Mouse (Mus musculus) spleen, adult 2 months (tissue): Measurements from ENCODE around the gene Tmem120a. TPM values are rescaled to one million over a fixed set of nuclear protein-coding genes. Genes with fewer than 3 reads are reported as not detected.

Source experiments
- DNase-seq, 2 experiments: peaks; one replicate each; pipeline versions ENCODE4 v3.0.0 to v3.0.0-alpha.2; 2012 to 2021; ENCODE audit warnings: low spot score in 2 of 2, low read depth in 1 of 2
- H3K27ac ChIP-seq: fragments of 200-500 bp; 2 replicates; pipeline ENCODE4 v1.5.1; 2012; ENCODE audit warnings: low read length, inconsistent platforms; ENCODE audit not compliant: insufficient read depth
- H3K27me3 ChIP-seq: fragments of 200-500 bp; 2 replicates; pipeline ENCODE4 v1.6.1; 2012; ENCODE audit warnings: mild to moderate bottlenecking, moderate library complexity, low read length, inconsistent platforms; ENCODE audit not compliant: control insufficient read depth, insufficient read depth
- H3K36me3 ChIP-seq: fragments of 200-500 bp; 2 replicates; pipeline ENCODE4 v1.6.1; 2012; ENCODE audit warnings: mild to moderate bottlenecking, low read length, inconsistent platforms; ENCODE audit not compliant: control insufficient read depth, insufficient read depth
- H3K4me1 ChIP-seq: fragments of 200-500 bp; 2 replicates; pipeline ENCODE4 v1.6.1; 2011; ENCODE audit warnings: inconsistent platforms; ENCODE audit not compliant: control insufficient read depth, insufficient read depth, insufficient read length
- H3K4me3 ChIP-seq: fragments of 200-500 bp; 2 replicates; pipeline ENCODE4 v1.5.1; 2011; ENCODE audit warnings: mild to moderate bottlenecking, inconsistent platforms; ENCODE audit not compliant: insufficient read depth, insufficient read length; ENCODE audit errors: extremely low read depth
- CTCF ChIP-seq: fragments of 200-500 bp; IDR thresholded peaks from 2 replicates; pipeline ENCODE4 v1.5.1; 2011; ENCODE audit warnings: mild to moderate bottlenecking, inconsistent platforms; ENCODE audit not compliant: insufficient read depth, insufficient read length, insufficient replicate concordance; ENCODE audit errors: extremely low read depth
- POLR2A ChIP-seq: fragments of 200-500 bp; IDR thresholded peaks from 2 replicates; pipeline ENCODE4 v1.6.1; 2011; ENCODE audit warnings: low read depth, low read length, inconsistent platforms
- WGBS: fragments of 180-500 bp; shearing (Covaris S2); methylation state at CpG from one replicate; pipeline ENCODE4 v1.1.7; 2018; 5-methylcytosine and 5-hydroxymethylcytosine counted together
- polyA plus RNA-seq: library from polyadenylated mRNA; depleted of rRNA; stranded (reverse); fragments of >200 nt; gene quantifications from 2 replicates; pipeline ENCODE4 v1.2.3, GENCODE M21; 2012

Tmem120a gene
- polyA plus RNA-seq, 1 experiment, result 16.1 TPM

DNA sequence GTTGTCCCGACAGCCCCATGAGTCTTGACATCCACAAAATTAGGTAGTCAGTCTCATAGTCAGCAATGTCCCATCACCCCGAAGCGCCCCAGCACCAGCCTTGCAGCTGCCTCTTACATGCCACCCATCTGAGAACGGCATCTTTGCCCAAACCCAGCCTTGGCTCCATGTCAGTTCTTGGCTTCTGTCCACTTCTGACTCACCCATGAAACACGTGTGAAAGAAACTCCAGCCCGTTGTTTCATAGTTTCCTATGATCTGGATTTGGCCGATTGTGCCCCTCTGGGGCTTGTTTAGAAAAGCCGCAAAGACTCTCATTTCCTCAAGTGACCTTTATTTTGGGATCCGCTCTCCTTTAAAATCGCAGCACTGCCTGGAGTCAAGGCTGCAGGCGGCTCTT lies 22.1 kb downstream of the Tmem120a start:
- 91% methylated on average over 11 of the region's 11 CpGs for WGBS
- H3K27me3 ChIP-seq, result no peaks in the 10 kb centered on the region
- H3K27ac ChIP-seq, result no peak overlapping the region
- peaks cover 1% of the 10 kb centered on the region; the same call in 1 of the 2 replicates for H3K36me3 ChIP-seq
- no peaks in the 10 kb centered on the region for H3K4me1 ChIP-seq
- DNase-seq, result no peak
- TF ChIP-seq CTCF, result no peak
- no peak overlapping the region for H3K4me3 ChIP-seq

DNA sequence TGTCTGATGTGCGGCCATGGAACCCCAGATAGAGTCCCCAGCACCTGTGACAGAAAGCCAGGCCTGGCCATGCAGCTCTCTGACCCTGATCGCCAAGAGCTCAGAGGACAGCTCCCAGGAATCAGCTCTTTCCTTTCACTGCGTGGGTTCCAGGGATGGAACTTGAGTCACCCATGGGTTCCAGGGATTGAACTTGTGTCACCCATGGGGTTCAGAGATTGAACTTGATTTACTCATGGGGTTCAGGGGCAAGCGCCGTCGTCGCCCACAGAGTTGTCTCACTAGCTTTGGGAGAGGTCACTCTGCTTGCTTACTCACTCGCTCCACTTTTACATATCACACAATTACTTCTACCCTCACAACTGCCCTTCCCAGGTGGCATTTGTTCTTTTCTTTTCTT lies 23.2 kb downstream of the Tmem120a start:
- no peak overlapping the region for H3K27ac ChIP-seq
- no peak for TF ChIP-seq POLR2A
- no peak for TF ChIP-seq CTCF
- H3K36me3 ChIP-seq, result peaks cover 8% of the 10 kb centered on the region
- H3K27me3 ChIP-seq, result no peaks in the 10 kb centered on the region
- 94% methylated on average over 8 of the region's 8 CpGs for WGBS
- no peak for DNase-seq
- H3K4me3 ChIP-seq, result no peak overlapping the region
- no peaks in the 10 kb centered on the region for H3K4me1 ChIP-seq

DNA sequence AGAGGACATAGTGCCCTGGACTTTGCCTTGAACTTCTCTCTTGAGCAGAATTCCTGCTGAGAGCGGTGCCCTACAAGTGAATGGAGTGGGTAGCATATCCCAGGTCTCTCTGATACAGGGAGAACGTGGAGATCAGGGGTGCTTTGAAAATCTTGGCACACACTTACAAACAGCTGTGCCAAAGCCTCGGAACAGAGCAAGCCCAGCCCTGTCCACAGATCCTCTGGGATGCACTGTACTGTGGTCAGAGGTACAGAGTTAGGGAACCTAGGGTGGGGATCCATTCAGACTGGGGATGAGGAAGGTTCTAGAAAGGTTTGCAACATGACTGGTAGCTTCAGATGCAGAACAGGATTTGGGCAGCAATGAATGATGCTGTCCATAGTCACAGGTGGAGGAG lies 24.1 kb downstream of the Tmem120a start:
- no peak overlapping the region for H3K4me3 ChIP-seq
- DNase-seq, result no peak
- 86% methylated on average over 3 of the region's 3 CpGs for WGBS
- no peaks in the 10 kb centered on the region for H3K4me1 ChIP-seq
- H3K36me3 ChIP-seq, result peaks cover 10% of the 10 kb centered on the region
- no peaks in the 10 kb centered on the region for H3K27me3 ChIP-seq
- H3K27ac ChIP-seq, result no peak overlapping the region
- TF ChIP-seq POLR2A, result no peak
- no peak for TF ChIP-seq CTCF

DNA sequence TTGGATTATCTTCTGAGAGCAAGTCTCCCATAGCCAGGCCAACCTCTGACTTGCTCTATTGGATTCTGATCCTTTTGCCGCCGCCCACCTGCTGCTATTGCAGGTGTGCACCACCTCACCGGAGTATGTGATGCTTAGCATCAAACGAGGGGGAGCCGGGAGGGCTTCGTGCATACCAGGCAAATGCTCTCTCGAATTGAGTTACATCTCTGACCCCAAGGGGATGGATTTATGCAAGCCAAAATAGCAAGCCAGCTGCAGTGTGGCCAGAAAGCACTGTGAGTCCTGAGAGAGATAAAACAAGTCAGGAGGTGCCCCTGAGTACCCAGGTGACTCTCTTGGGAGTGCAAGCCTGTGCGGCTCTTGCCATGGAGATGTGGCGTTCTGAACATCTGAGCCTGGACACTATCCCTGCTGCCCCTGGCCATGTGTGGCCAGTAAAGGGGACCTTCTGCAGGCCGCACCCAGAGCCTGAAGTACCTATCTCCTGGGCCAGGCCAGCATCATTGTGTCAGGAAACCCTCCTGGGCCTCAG lies 24.6 kb downstream of the Tmem120a start:
- 94% methylated on average over 10 of the region's 10 CpGs for WGBS
- H3K4me3 ChIP-seq, result no peak overlapping the region
- peaks cover 10% of the 10 kb centered on the region for H3K36me3 ChIP-seq
- H3K4me1 ChIP-seq, result no peaks in the 10 kb centered on the region
- no peak for DNase-seq
- H3K27me3 ChIP-seq, result no peaks in the 10 kb centered on the region
- TF ChIP-seq POLR2A, result no peak
- no peak for TF ChIP-seq CTCF
- H3K27ac ChIP-seq, result no peak overlapping the region

DNA sequence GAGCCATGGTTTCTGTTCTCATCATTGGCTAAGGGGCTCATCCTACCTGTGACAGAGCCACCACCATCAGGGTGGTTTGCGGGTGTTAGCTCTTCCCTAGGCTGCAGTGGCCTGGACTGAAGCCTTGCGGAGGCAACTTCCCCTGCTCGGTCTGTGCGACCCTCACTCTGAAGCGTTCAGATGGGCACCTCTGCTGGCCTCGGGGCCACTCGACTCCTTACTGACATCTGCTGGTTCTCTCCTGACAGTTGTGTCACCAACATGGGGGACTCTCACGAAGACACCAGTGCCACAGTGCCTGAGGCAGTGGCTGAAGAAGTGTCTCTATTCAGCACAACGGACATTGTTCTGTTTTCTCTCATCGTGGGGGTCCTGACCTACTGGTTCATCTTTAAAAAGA lies 28.6 kb downstream of the Tmem120a start:
- peaks cover 17% of the 10 kb centered on the region; the same call in 1 of the 2 replicates for H3K4me1 ChIP-seq
- no peak overlapping the region for H3K27ac ChIP-seq
- WGBS, result 62% methylated on average over 10 of the region's 10 CpGs
- peaks cover 10% of the 10 kb centered on the region for H3K36me3 ChIP-seq
- H3K4me3 ChIP-seq, result no peak overlapping the region
- H3K27me3 ChIP-seq, result no peaks in the 10 kb centered on the region
- no peak for DNase-seq
- TF ChIP-seq POLR2A, result no peak
- TF ChIP-seq CTCF, result no peak

DNA sequence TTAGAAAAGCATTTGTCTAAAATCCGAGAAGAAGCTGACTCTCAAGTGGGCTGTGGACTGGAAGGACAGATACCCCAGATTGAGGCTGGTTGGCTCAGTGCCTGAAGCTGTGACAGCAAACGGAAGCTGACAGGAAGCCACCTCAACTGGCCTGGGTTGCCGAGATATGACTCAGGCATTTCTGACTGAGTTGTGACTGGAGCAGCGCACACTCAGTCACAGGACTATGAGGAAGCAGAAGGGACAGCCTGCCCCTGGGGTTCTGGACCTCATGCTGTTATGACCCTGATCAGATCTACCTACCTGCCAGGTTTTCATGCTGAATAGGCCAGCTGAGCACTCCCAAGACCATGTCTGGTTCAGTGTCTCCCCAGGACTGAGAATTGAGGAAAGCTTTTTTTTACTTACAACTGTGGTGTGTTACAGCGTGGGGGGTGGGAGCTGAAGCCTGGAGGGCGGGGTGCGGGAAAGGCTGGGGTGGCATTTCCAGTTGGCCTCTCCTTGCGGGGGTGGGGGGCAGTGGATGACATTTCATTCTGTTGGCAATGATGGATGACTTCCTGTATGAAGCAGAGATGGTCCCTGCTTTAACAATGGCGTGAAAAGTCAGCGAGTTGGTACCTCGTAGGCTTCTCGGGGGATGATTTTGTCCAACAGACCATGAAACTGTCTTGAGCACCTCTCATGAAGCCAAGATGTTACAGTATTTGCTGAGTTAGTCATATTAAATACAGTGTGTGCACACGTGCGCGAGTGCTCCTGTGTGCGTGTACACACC lies 30.6 kb downstream of the Tmem120a start:
- WGBS, result 17% methylated on average over 16 of the region's 16 CpGs
- DNase-seq, result peak in 1 of 2 experiments; percentile 59
- H3K36me3 ChIP-seq, result peaks cover 10% of the 10 kb centered on the region
- H3K4me1 ChIP-seq, result peaks cover 20% of the 10 kb centered on the region; the same call in 1 of the 2 replicates
- no peak overlapping the region for H3K4me3 ChIP-seq
- TF ChIP-seq CTCF, result no peak
- no peak for TF ChIP-seq POLR2A
- no peaks in the 10 kb centered on the region for H3K27me3 ChIP-seq
- H3K27ac ChIP-seq, result 0 out of 2 replicates have a peak overlapping the region, but pooled peaks have one; percentile 6

DNA sequence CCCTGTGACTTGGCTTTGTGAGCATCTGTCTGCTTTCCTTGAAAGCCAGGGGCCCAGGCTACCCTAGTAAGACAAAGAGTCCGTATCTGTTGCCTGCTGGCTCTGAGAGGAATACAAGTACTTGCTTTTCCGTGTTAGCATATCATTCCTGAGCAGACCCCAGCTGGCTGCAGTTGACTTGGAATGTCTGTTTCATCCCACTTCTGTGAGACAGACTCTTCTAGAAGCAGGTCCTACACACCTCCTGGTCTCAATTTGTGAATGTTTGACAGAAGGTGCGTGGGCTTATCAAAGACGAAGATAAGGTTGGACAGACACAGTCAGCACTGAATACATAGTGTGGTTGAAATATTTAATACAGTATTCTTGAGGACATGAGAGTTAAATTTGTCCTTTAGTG lies 31.4 kb downstream of the Tmem120a start:
- no peak for DNase-seq
- no peaks in the 10 kb centered on the region for H3K27me3 ChIP-seq
- H3K27ac ChIP-seq, result no peak overlapping the region
- H3K36me3 ChIP-seq, result peaks cover 9% of the 10 kb centered on the region
- H3K4me3 ChIP-seq, result no peak overlapping the region
- H3K4me1 ChIP-seq, result peaks cover 22% of the 10 kb centered on the region; the same call in 1 of the 2 replicates
- no peak for TF ChIP-seq POLR2A
- TF ChIP-seq CTCF, result no peak
- WGBS, result 67% methylated on average over 4 of the region's 4 CpGs
